Mouse (Mus musculus): Measurements from ENCODE around the gene Nfam1.

Nfam1 gene

GRCm38 (mm10) chr15:82960786-82961561 is 72.1 kb downstream of the Nfam1 start:
- DNase-seq (ENCODE audit: low spot score in 2 of 2): no peak

DNA sequence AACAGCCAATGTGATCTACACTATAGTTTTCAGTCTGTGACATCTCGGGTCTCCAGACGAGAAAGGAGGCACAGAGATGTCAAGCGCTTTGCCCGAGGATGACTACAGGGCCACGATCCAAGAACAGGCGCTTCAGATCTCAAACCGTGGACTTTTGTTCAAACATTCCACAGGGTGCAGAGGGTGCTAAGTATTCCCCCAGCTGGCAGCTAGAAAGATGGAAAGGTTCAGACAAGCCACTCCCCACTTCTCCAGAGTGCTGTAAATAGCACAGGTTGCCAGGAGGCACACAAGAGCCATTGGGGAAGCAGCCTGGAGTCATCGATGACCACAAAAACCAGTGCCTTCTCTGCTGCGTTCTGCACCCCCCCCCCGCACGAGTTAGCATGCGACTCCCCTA is 74.0 kb downstream of the Nfam1 start:
- no peak for DNase-seq (ENCODE audit: low spot score in 2 of 2)

DNA sequence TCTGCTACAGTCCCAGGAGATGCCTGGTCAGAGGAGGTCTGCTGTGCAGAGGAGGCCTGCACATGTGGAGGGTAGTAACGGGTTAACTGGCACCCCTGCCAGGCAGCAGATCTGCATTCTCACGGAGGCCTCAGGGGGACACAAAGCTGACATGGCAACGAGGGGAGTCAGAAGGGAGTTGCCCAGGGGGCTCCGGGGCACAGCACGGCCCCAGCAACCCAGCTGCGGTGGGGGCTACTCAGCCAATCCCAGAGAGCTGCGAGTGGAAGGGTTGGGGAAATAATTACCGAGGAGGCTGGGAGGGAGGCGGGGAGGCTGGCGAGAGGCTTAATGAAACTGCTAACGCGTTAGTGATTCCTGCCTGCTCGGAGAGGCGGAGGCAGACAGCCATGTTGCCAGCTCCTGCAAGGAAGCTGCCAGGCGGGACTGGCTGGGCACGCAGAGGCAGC is 74.8 kb downstream of the Nfam1 start:
- no peak for DNase-seq (ENCODE audit: low spot score in 2 of 2)

- no peak for DNase-seq (ENCODE audit: low spot score in 2 of 2)
These were observed 76.4 kb downstream of the Nfam1 start for GRCm38 (mm10) chr15:82956721-82957120.

DNA sequence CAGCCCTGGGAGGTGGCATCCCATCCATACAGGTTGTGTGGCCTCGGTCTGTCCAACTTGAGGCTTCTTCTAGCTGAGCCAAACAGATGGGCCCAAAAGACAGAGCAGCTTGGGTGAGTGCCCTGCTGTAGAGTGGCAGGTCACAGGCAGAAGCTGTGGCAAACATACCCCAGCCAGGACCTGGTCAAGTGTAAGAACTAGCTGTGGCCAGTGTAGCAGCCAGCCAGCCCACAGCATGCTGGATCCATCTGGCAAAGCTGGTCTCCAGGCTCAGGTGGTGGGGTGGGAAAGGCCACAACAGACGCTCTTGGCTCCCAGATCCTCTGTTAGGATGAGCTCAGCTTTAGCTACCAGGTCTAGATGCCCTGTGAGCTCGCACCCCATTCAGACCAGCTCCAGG is 76.8 kb downstream of the Nfam1 start:
- DNase-seq (ENCODE audit: low spot score in 2 of 2): no peak

DNA sequence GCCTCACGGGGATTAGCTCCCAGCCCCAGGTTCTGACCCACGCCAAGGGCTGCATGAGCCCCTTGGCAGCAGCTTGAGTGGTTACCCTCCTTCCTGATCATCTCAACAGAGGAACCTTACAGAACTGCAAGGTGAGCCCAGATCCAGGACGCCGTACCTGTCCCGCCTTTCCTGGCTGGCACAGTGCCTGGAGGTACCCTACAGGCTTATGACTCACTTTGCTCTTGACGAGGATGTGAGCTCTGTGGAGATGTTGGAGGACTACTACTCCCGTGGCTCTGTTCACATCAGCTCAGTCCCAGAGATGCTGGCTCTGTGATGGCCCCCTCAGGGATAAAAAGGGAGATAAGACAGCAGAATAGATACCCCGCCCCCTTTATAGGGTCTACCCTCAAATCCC is 77.8 kb downstream of the Nfam1 start:
- DNase-seq (ENCODE audit: low spot score in 2 of 2): no peak

GRCm38 (mm10) chr15:82954034-82954433 is 79.1 kb downstream of the Nfam1 start:
- no peak for DNase-seq (ENCODE audit: low spot score in 2 of 2)

DNA sequence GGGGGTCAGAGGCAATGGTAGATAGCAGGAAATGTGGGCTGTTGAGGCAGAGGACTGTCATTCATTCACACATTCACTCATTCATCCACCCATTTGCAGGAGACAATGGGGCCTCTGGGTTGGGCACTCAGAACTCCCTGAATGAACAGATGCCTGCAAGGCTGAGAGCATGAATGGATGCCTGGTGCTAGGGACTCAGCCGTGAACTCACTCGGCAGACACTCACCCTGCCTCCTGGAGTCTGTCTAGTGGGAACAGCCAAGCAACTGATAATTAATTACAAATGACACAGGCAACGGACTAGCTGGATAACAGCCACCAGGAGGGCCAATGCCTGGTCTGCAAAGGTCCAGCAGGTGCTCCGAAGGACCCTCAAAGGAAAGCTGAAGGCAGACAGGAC is 80.0 kb downstream of the Nfam1 start:
- DNase-seq (ENCODE audit: low spot score in 2 of 2): no peak

DNA sequence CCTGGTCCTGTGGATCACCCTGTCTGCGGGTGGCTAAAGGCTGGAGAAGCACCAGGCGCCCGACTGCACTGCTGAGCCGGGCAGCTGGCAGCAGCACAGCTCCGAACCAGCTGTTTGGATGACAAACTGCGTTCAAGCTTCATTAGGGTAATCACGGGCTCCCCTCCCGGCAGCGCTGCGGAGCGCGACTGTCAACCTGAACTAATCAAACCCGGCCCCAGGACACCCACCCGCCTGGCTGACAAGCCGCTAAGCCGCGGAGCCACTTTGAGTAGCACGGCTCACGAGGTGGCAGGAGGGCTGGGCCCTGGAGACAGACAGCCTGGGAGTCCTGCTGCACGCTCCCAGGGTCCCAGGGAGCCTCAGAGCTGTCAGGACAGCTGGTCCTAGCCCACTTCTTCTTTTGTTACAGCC is 80.8 kb downstream of the Nfam1 start:
- no peak for DNase-seq (ENCODE audit: low spot score in 2 of 2)

GRCm38 (mm10) chr15:82950246-82950645 is 82.9 kb downstream of the Nfam1 start:
- no peak for DNase-seq (ENCODE audit: low spot score in 2 of 2)

DNA sequence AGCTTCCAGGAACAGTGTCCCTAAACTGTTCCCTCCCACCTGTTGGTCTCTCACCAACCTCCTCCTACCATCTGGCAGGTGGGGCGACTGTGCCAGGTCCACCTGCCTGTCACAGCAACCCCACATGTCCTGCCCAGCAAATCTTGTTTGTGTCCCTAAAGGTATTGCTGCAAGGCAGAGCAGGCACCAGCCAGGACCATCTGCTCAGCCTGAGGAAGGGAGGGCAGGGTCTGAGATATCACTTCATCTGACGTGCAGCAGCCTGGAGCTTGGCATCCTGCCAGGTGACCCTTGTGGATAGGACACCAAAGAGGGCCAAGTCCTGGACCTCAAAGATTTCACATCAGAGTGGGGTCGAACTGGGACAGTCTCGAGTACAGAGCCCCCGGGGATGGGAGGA is 85.7 kb downstream of the Nfam1 start:
- DNase-seq (ENCODE audit: low spot score in 2 of 2): no peak

GRCm38 (mm10) chr15:82944479-82945195 is 88.5 kb downstream of the Nfam1 start:
- no peak for DNase-seq (ENCODE audit: low spot score in 2 of 2)
